Mouse (Mus musculus): ENCODE results near the gene Rfk. TPM values are rescaled to one million over a fixed set of nuclear protein-coding genes. Genes with fewer than 3 reads are reported as not detected.

The Rfk gene
- polyA plus RNA-seq, 1 experiment = 51.5 TPM

Other genes with a start within 250 kb of the Rfk start
- gene Gcnt1, start 21.2 kb upstream of the Rfk start, polyA plus RNA-seq (2012; rRNA removed) = 10.7 and 12.2 TPM in 2 replicates

Data from urinary bladder, adult 2 months (tissue).